Mouse (Mus musculus): Measurements from ENCODE around the gene Katnb1. TPM values are rescaled to one million over a fixed set of nuclear protein-coding genes. Genes with fewer than 3 reads are reported as not detected.

Katnb1 gene
- total and polyA plus RNA-seq, 3 experiments = 9.8 to 19.8 (median 13.1) TPM

DNA sequence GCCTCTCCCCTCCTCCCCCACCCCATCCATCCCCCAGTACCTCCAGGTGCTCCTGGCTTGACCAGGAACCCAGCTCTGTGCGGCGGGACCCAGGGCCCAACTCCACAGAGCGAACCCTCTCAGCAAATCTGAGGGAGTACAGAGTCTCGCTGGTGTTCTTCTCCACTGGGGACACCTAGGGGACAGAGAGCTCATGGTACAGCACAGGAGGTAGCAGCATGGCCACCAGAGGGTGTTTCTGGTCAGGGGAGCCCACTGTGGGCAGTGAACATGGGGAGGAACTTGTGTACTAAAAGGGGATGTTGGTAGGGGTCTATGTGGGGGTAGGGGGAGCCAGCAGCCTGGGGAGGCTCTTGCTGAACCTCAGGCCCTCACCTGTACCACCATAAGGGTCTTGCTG lies 21.0 kb downstream of the Katnb1 start:
- no peak overlapping the region for H3K4me3 ChIP-seq (replicated peaks in 1 of 3; ENCODE audit: low read depth in 2 of 3, low read length in 2 of 3, poor library complexity in 1 of 3)
- DNase-seq (ENCODE audit: extremely low read depth) = no peak
- H3K36me3 ChIP-seq (replicated peaks in 1 of 2; ENCODE audit: control insufficient read depth in 1 of 2, insufficient read depth in 1 of 2, low read length in 1 of 2) = peaks cover 19 to 70% of the 10 kb centered on the region in 2 experiments
- H3K4me2 ChIP-seq (ENCODE audit: insufficient read depth, low read depth, poor library complexity, severe bottlenecking) = no peak overlapping the region
- H3K27ac ChIP-seq (ENCODE audit: insufficient read depth, low read depth) = no peak overlapping the region
- TF ChIP-seq SMC3 (IDR thresholded peaks at IDR 0.05; ENCODE audit: low read depth, low read length) (peak; percentile 22; the same call in 1 of the 2 replicates), CTCF (conservative IDR thresholded peaks at IDR 0.05 in 1 of 2, IDR thresholded peaks at IDR 0.05 in 1 of 2; ENCODE audit: low read depth in 2 of 2, low read length in 2 of 2) (peak in 1 of 2 experiments; percentile 61; a peak in 2 of 4 replicates), POLR2AphosphoS2 (IDR thresholded peaks at IDR 0.05; ENCODE audit: low read depth, low read length) (no peak)
- no peaks in the 10 kb centered on the region for H3K9me3 ChIP-seq (replicated peaks; ENCODE audit: low read length)
- H3K27me3 ChIP-seq (replicated peaks) = no peaks in the 10 kb centered on the region
- no peaks in the 10 kb centered on the region for H3K79me2 ChIP-seq (replicated peaks; ENCODE audit: control insufficient read depth, extremely low read depth, insufficient read depth, poor library complexity, severe bottlenecking)
- in situ Hi-C loops (cut with MboI; ENCODE audit: low pct_ligation_motif_present, low pct_unique_long_range_greater_than_20kb, low sequenced_read_pairs) = no loop called here
- H3K9ac ChIP-seq (ENCODE audit: insufficient read depth, low read depth) = no peak overlapping the region
- dilution Hi-C loops (cut with MboI; ENCODE audit: extremely low pct_ligation_motif_present, extremely low pct_unique_long_range_greater_than_20kb, low sequenced_read_pairs) = no loop called here
- no peaks in the 10 kb centered on the region for H3K4me1 ChIP-seq (ENCODE audit: control insufficient read depth in 1 of 2, insufficient read depth in 2 of 2)

DNA sequence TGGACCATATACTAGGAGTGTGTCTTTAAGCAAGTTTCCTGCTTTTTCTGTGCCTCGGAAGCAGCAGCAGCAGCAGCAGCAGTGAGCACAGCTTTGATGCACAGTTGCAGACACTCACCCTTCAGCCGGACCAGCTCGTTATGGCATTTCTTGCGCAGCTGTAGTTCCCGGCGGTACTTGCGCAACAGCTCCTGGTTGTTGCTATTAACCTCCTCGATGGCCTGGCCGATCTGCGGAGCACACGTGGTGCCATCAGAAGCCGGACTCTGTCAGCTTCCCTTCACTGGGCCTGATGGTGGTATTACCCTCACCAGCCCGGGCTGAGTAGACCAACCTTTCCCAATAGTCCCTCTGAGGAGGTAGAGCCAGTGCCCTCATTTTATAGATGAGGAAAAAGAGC lies 26.3 kb downstream of the Katnb1 start:
- H3K27ac ChIP-seq (ENCODE audit: insufficient read depth, low read depth) = no peak overlapping the region
- peaks cover 0 to 26% of the 10 kb centered on the region in 2 experiments for H3K36me3 ChIP-seq (replicated peaks in 1 of 2; ENCODE audit: control insufficient read depth in 1 of 2, insufficient read depth in 1 of 2, low read length in 1 of 2)
- H3K4me2 ChIP-seq (ENCODE audit: insufficient read depth, low read depth, poor library complexity, severe bottlenecking) = no peak overlapping the region
- no peaks in the 10 kb centered on the region for H3K9me3 ChIP-seq (replicated peaks; ENCODE audit: low read length)
- in situ Hi-C loops (cut with MboI; ENCODE audit: low pct_ligation_motif_present, low pct_unique_long_range_greater_than_20kb, low sequenced_read_pairs) (no loop called here), dilution Hi-C loops (cut with MboI; ENCODE audit: extremely low pct_ligation_motif_present, extremely low pct_unique_long_range_greater_than_20kb, low sequenced_read_pairs) (no loop called here)
- peaks cover 7 to 29% of the 10 kb centered on the region in 2 experiments; a peak in 3 of 4 replicates for H3K4me1 ChIP-seq (ENCODE audit: control insufficient read depth in 1 of 2, insufficient read depth in 2 of 2)
- H3K4me3 ChIP-seq (replicated peaks in 1 of 3; ENCODE audit: low read depth in 2 of 3, low read length in 2 of 3, poor library complexity in 1 of 3) = no peak overlapping the region
- TF ChIP-seq ZNF384 (IDR thresholded peaks at IDR 0.05; ENCODE audit: low read depth, low read length) (no peak), NELFE (IDR thresholded peaks at IDR 0.05; ENCODE audit: low read depth, low read length) (no peak), SMC3 (IDR thresholded peaks at IDR 0.05; ENCODE audit: low read depth, low read length) (no peak), TBP (conservative IDR thresholded peaks at IDR 0.05; ENCODE audit: low read depth, low read length) (no peak), NRF1 (IDR thresholded peaks at IDR 0.05; ENCODE audit: low read depth, low read length) (no peak), MAX (IDR thresholded peaks at IDR 0.05; ENCODE audit: low read length) (no peak), UBTF (IDR thresholded peaks at IDR 0.05; ENCODE audit: low read depth, low read length) (no peak), JUND (conservative IDR thresholded peaks at IDR 0.05; ENCODE audit: low read depth, low read length) (no peak), ZKSCAN1 (IDR thresholded peaks at IDR 0.05; ENCODE audit: borderline replicate concordance, low read depth, low read length) (no peak), RCOR1 (conservative IDR thresholded peaks at IDR 0.05; ENCODE audit: low read depth, low read length) (no peak), MEF2A (IDR thresholded peaks at IDR 0.05; ENCODE audit: borderline replicate concordance, low read depth, low read length) (no peak), CTCF (conservative IDR thresholded peaks at IDR 0.05 in 1 of 2, IDR thresholded peaks at IDR 0.05 in 1 of 2; ENCODE audit: low read depth in 2 of 2, low read length in 2 of 2) (no peak), CHD1 (IDR thresholded peaks at IDR 0.05; ENCODE audit: low read depth, low read length) (no peak), CHD2 (IDR thresholded peaks at IDR 0.05; ENCODE audit: low read length) (no peak), ZC3H11A (IDR thresholded peaks at IDR 0.05; ENCODE audit: low read depth, low read length) (no peak), ZMIZ1 (IDR thresholded peaks at IDR 0.05; ENCODE audit: low read depth, low read length) (no peak), BHLHE40 (IDR thresholded peaks at IDR 0.05; ENCODE audit: low read depth, low read length) (no peak), KAT2A (IDR thresholded peaks at IDR 0.05; ENCODE audit: insufficient replicate concordance, low read length) (no peak), HCFC1 (IDR thresholded peaks at IDR 0.05; ENCODE audit: low read depth, low read length) (no peak), TCF12 (IDR thresholded peaks at IDR 0.05; ENCODE audit: low read depth, low read length) (no peak)
- no peak for DNase-seq (ENCODE audit: extremely low read depth)
- H3K27me3 ChIP-seq (replicated peaks) = no peaks in the 10 kb centered on the region
- no peak overlapping the region for H3K9ac ChIP-seq (ENCODE audit: insufficient read depth, low read depth)
- no peaks in the 10 kb centered on the region for H3K79me2 ChIP-seq (replicated peaks; ENCODE audit: control insufficient read depth, extremely low read depth, insufficient read depth, poor library complexity, severe bottlenecking)
